Mouse (Mus musculus) right cerebral cortex, adult 2 months (tissue): ENCODE measurements around the gene Khdc1c.
"Not testable (repeated sequence)": the region's sequence is repeated elsewhere in the genome, so short reads cannot be mapped to it uniquely, and the experiment has no call there.

ENCODE experiments used
- DNase-seq, 2 experiments: peaks; one replicate each; pipeline ENCODE4 v3.0.0; 2021 to 2022; ENCODE audit warnings: low spot score in 2 of 2

The Khdc1c gene

GRCm38 (mm10) chr1:21368031-21368430 lies at the start of gene Khdc1c:
Gene Khdc1c (plus strand): TSS chr1:21368331.
- DNase-seq: not testable (repeated sequence)

- DNase-seq: not testable (repeated sequence)
Observed at GRCm38 (mm10) chr1:21320271-21320670, 47.9 kb upstream of the Khdc1c start.

- DNase-seq: no peak
Observed at GRCm38 (mm10) chr1:21321656-21322055, 46.5 kb upstream of the Khdc1c start.

- no peak for DNase-seq
Observed at GRCm38 (mm10) chr1:21323996-21324574, 44.0 kb upstream of the Khdc1c start.

GRCm38 (mm10) chr1:21324633-21325032 lies 43.5 kb upstream of the Khdc1c start:
- no peak for DNase-seq

- DNase-seq: no peak
Observed at GRCm38 (mm10) chr1:21326733-21327132, 41.4 kb upstream of the Khdc1c start.

GRCm38 (mm10) chr1:21331161-21331560 lies 37.0 kb upstream of the Khdc1c start:
- DNase-seq: not testable (repeated sequence)

- DNase-seq: no peak
Observed at GRCm38 (mm10) chr1:21333222-21333973, 34.7 kb upstream of the Khdc1c start.

GRCm38 (mm10) chr1:21335836-21336235 lies 32.3 kb upstream of the Khdc1c start:
- DNase-seq: no peak

GRCm38 (mm10) chr1:21340745-21341144 lies 27.4 kb upstream of the Khdc1c start:
- DNase-seq: no peak

- peak; percentile 62 to 77 for DNase-seq
Observed at GRCm38 (mm10) chr1:21344253-21344652, 23.9 kb upstream of the Khdc1c start.

- DNase-seq: not testable (repeated sequence)
Observed at GRCm38 (mm10) chr1:21344752-21345151, 23.4 kb upstream of the Khdc1c start.

GRCm38 (mm10) chr1:21349341-21349740 lies 18.8 kb upstream of the Khdc1c start, which contains the start of gene Khdc1a:
Gene Khdc1a (plus strand): TSS chr1:21349641.
- DNase-seq: no peak

GRCm38 (mm10) chr1:21383256-21383655 lies 15.1 kb downstream of the Khdc1c start, which contains the start of gene Khdc1b:
Gene Khdc1b (plus strand): TSS chr1:21383556.
- no peak for DNase-seq

GRCm38 (mm10) chr1:21391138-21391671 lies 23.1 kb downstream of the Khdc1c start:
- no peak for DNase-seq

GRCm38 (mm10) chr1:21402804-21403203 lies 34.7 kb downstream of the Khdc1c start:
- DNase-seq: no peak

GRCm38 (mm10) chr1:21407266-21407665 lies 39.1 kb downstream of the Khdc1c start:
- DNase-seq: no peak

GRCm38 (mm10) chr1:21411331-21412196 lies 43.4 kb downstream of the Khdc1c start:
- DNase-seq: peak; percentile 78 to 85

- no peak for DNase-seq
Observed at GRCm38 (mm10) chr1:21412197-21412555, 44.0 kb downstream of the Khdc1c start.

GRCm38 (mm10) chr1:21419370-21419769 lies 51.2 kb downstream of the Khdc1c start:
- peak; percentile 46 to 56 for DNase-seq
